Mouse (Mus musculus): ENCODE data around the gene Cwc15. TPM values are rescaled to one million over a fixed set of nuclear protein-coding genes. Genes with fewer than 3 reads are reported as not detected.

The Cwc15 gene
- polyA plus RNA-seq, 1 experiment from 2014 or later = 155 TPM

GRCm38 (mm10) chr9:14547584-14548365 is 47.4 kb downstream of the Cwc15 start:
- Histone ChIP-seq H3K27ac (no peak overlapping the region), H3K9me3 (replicated peaks; ENCODE audit: low read length) (no peaks in the 10 kb centered on the region), H3K4me2 (ENCODE audit: low read length) (no peak overlapping the region), H3K9ac (ENCODE audit: low read depth, low read length) (no peak overlapping the region), H3K4me1 (replicated peaks; ENCODE audit: insufficient read depth, low read length) (no peaks in the 10 kb centered on the region), H3K36me3 (ENCODE audit: insufficient read depth, low read length) (peaks cover 44% of the 10 kb centered on the region), H3K4me3 (replicated peaks; ENCODE audit: low read depth, low read length) (no peak overlapping the region), H3K27me3 (ENCODE audit: insufficient read depth, low read length) (no peaks in the 10 kb centered on the region)
- WGBS = 60% methylated on average over 12 of the region's 12 CpGs
- no peak for TF ChIP-seq CTCF (IDR thresholded peaks at IDR 0.05; ENCODE audit: low read depth)
- ATAC-seq (replicated peaks; ENCODE audit: low FRiP score, low read depth) = no peak
- no peak for DNase-seq (ENCODE audit: low spot score)

GRCm38 (mm10) chr9:14548366-14548761 is 47.9 kb downstream of the Cwc15 start:
- 71% methylated on average over 11 of the region's 11 CpGs for WGBS
- DNase-seq (ENCODE audit: low spot score) = no peak
- 0 out of 2 replicates have a peak, but pooled peaks have one; percentile 36 for ATAC-seq (replicated peaks; ENCODE audit: low FRiP score, low read depth)
- Histone ChIP-seq H3K4me1 (replicated peaks; ENCODE audit: insufficient read depth, low read length) (no peaks in the 10 kb centered on the region), H3K4me2 (ENCODE audit: low read length) (no peak overlapping the region), H3K4me3 (replicated peaks; ENCODE audit: low read depth, low read length) (no peak overlapping the region), H3K36me3 (ENCODE audit: insufficient read depth, low read length) (peaks cover 48% of the 10 kb centered on the region), H3K27me3 (ENCODE audit: insufficient read depth, low read length) (no peaks in the 10 kb centered on the region), H3K27ac (no peak overlapping the region), H3K9me3 (replicated peaks; ENCODE audit: low read length) (no peaks in the 10 kb centered on the region), H3K9ac (ENCODE audit: low read depth, low read length) (no peak overlapping the region)
- no peak for TF ChIP-seq CTCF (IDR thresholded peaks at IDR 0.05; ENCODE audit: low read depth)

GRCm38 (mm10) chr9:14558332-14558731 is 57.9 kb downstream of the Cwc15 start:
- WGBS = 95% methylated on average over 10 of the region's 10 CpGs
- H3K4me1 ChIP-seq (replicated peaks; ENCODE audit: insufficient read depth, low read length) = no peaks in the 10 kb centered on the region
- H3K36me3 ChIP-seq (ENCODE audit: insufficient read depth, low read length) = peaks cover 54% of the 10 kb centered on the region
- H3K4me3 ChIP-seq (replicated peaks; ENCODE audit: low read depth, low read length) = no peak overlapping the region
- no peak for ATAC-seq (replicated peaks; ENCODE audit: low FRiP score, low read depth)
- H3K27ac ChIP-seq = no peak overlapping the region
- H3K9me3 ChIP-seq (replicated peaks; ENCODE audit: low read length) = no peaks in the 10 kb centered on the region
- no peak overlapping the region for H3K9ac ChIP-seq (ENCODE audit: low read depth, low read length)
- no peak overlapping the region for H3K4me2 ChIP-seq (ENCODE audit: low read length)
- no peak for DNase-seq (ENCODE audit: low spot score)
- H3K27me3 ChIP-seq (ENCODE audit: insufficient read depth, low read length) = no peaks in the 10 kb centered on the region
- TF ChIP-seq CTCF (IDR thresholded peaks at IDR 0.05; ENCODE audit: low read depth) = no peak

- H3K27me3 ChIP-seq (ENCODE audit: insufficient read depth, low read length) = no peaks in the 10 kb centered on the region
- H3K9ac ChIP-seq (ENCODE audit: low read depth, low read length) = no peak overlapping the region
- no peaks in the 10 kb centered on the region for H3K4me1 ChIP-seq (replicated peaks; ENCODE audit: insufficient read depth, low read length)
- 64% methylated on average over 10 of the region's 10 CpGs for WGBS
- no peaks in the 10 kb centered on the region for H3K9me3 ChIP-seq (replicated peaks; ENCODE audit: low read length)
- TF ChIP-seq CTCF (IDR thresholded peaks at IDR 0.05; ENCODE audit: low read depth) = no peak
- ATAC-seq (replicated peaks; ENCODE audit: low FRiP score, low read depth) (no peak), DNase-seq (ENCODE audit: low spot score) (no peak)
- H3K4me2 ChIP-seq (ENCODE audit: low read length) = no peak overlapping the region
- H3K4me3 ChIP-seq (replicated peaks; ENCODE audit: low read depth, low read length) = no peak overlapping the region
- H3K27ac ChIP-seq = no peak overlapping the region
- H3K36me3 ChIP-seq (ENCODE audit: insufficient read depth, low read length) = peaks cover 51% of the 10 kb centered on the region
Measured at GRCm38 (mm10) chr9:14559430-14559829, 59.0 kb downstream of the Cwc15 start.

- Histone ChIP-seq H3K4me3 (replicated peaks; ENCODE audit: low read depth, low read length) (no peak overlapping the region), H3K9me3 (replicated peaks; ENCODE audit: low read length) (no peaks in the 10 kb centered on the region), H3K4me2 (ENCODE audit: low read length) (no peak overlapping the region), H3K36me3 (ENCODE audit: insufficient read depth, low read length) (peaks cover 46% of the 10 kb centered on the region), H3K27ac (no peak overlapping the region), H3K27me3 (ENCODE audit: insufficient read depth, low read length) (no peaks in the 10 kb centered on the region), H3K9ac (ENCODE audit: low read depth, low read length) (no peak overlapping the region), H3K4me1 (replicated peaks; ENCODE audit: insufficient read depth, low read length) (no peaks in the 10 kb centered on the region)
- no peak for TF ChIP-seq CTCF (IDR thresholded peaks at IDR 0.05; ENCODE audit: low read depth)
- 83% methylated on average over 9 of the region's 9 CpGs for WGBS
- DNase-seq (ENCODE audit: low spot score) (no peak), ATAC-seq (replicated peaks; ENCODE audit: low FRiP score, low read depth) (no peak)
Measured at GRCm38 (mm10) chr9:14559996-14560395, 59.6 kb downstream of the Cwc15 start.

Other genes starting within 250 kb of the Cwc15 start
- gene Sesn3, start 225.6 kb upstream of the Cwc15 start, polyA plus RNA-seq (2015; fragmentation: Nextera tagmentation; extraction: Ambion mirVana) = 12.9 and 15.2 TPM in 2 replicates
- 18.3 and 19.3 TPM in 2 replicates for gene Endod1, start 119.1 kb upstream of the Cwc15 start, polyA plus RNA-seq (2015; fragmentation: Nextera tagmentation; extraction: Ambion mirVana)
- gene Kdm4d, start 135 bp upstream of the Cwc15 start, polyA plus RNA-seq (2015; fragmentation: Nextera tagmentation; extraction: Ambion mirVana) = 0.18 and 0.22 TPM in 2 replicates
- gene Amotl1, start 144.4 kb downstream of the Cwc15 start, polyA plus RNA-seq (2015; fragmentation: Nextera tagmentation; extraction: Ambion mirVana) = 12.0 and 12.8 TPM in 2 replicates
- 0.08 and 0.11 TPM in 2 replicates for gene Piwil4, start 240.1 kb downstream of the Cwc15 start, polyA plus RNA-seq (2015; fragmentation: Nextera tagmentation; extraction: Ambion mirVana)

Measured in kidney, postnatal 0 days (tissue).